Mouse (Mus musculus): ENCODE results near the gene Kcnj14.

Kcnj14 gene

GRCm38 (mm10) chr7:45797661-45798510 is 26.7 kb downstream of the Kcnj14 start:
- no peak for DNase-seq (ENCODE audit: low read depth, low spot score)

DNA sequence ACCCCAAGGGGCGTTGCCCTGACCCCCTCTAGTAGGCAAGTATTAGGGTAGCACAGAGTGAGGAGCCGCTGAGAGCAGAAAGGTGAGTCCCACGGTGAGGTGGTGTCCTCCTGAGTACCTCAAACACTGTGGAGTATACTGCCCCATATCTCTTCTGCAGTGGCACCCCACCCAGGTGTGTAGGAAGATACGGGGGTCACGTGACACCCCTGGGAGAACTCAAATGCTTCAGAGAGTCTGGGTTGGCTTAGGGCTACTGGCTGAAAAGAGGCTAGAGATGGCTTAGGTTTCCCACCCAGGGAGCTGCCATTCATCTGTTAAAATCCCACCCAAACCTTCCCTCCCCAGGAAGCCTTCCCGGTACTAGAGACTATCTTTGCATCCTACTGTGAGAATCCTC is 27.6 kb downstream of the Kcnj14 start:
- no peak for DNase-seq (ENCODE audit: low read depth, low spot score)

- DNase-seq (ENCODE audit: low read depth, low spot score): no peak
These were observed 29.6 kb downstream of the Kcnj14 start for GRCm38 (mm10) chr7:45794971-45795370.

DNA sequence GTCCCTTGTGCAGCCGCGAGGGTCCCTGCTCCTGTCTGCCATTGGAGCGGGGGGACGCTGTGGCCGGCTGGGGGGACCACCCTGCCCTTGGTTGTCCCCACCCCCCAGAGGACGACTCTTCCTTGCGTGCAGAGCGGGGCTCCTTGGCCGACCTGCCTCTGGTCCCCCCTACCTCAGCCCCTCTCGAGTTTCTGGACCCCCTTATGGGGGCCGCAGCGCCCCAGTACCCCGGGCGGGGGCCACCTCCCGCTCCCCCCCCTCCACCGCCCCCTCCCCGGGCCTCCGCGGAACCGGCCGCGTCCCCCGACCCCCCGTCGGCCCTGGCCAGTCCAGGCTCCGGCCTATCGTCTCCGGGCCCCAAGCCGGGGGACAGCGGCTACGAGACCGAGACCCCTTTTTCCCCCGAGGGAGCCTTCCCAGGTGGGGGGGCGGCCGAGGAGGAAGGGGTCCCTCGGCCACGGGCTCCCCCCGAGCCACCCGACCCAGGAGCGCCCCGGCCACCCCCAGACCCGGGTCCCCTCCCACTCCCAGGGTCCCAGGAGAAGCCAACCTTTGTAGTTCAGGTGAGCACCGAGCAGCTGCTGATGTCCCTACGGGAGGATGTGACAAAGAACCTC is 30.5 kb downstream of the Kcnj14 start:
- DNase-seq (ENCODE audit: low read depth, low spot score): no peak

GRCm38 (mm10) chr7:45793240-45793639 is 31.3 kb downstream of the Kcnj14 start:
- DNase-seq (ENCODE audit: low read depth, low spot score): no peak

GRCm38 (mm10) chr7:45791756-45792490 is 32.7 kb downstream of the Kcnj14 start:
- DNase-seq (ENCODE audit: low read depth, low spot score): no peak

GRCm38 (mm10) chr7:45790721-45791120 is 33.9 kb downstream of the Kcnj14 start:
- no peak for DNase-seq (ENCODE audit: low read depth, low spot score)

- DNase-seq (ENCODE audit: low read depth, low spot score): no peak
These were observed 36.9 kb downstream of the Kcnj14 start for GRCm38 (mm10) chr7:45787642-45788041.

GRCm38 (mm10) chr7:45786661-45787413 is 37.7 kb downstream of the Kcnj14 start:
- no peak for DNase-seq (ENCODE audit: low read depth, low spot score)

DNA sequence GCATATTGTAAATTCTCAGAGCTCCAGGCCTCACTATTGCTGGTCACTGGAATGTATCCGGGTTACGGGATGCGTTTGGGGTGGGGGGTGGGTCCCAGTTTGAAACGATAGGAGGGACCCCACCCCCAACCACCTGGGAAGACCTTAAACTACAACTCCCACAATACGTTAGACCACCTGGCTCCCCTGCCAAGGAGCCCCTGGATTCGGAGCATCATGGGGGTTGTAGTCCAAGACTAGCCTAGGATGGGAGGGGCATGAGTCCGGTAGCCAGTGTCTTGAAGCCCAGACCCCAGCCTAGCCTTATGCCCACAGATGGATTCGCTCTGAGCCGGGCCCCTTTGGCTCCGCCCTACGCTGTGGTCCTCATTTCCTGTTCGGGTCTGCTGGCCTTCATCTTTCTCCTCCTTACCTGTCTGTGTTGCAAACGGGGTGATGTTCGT is 38.4 kb downstream of the Kcnj14 start:
- DNase-seq (ENCODE audit: low read depth, low spot score): no peak

DNA sequence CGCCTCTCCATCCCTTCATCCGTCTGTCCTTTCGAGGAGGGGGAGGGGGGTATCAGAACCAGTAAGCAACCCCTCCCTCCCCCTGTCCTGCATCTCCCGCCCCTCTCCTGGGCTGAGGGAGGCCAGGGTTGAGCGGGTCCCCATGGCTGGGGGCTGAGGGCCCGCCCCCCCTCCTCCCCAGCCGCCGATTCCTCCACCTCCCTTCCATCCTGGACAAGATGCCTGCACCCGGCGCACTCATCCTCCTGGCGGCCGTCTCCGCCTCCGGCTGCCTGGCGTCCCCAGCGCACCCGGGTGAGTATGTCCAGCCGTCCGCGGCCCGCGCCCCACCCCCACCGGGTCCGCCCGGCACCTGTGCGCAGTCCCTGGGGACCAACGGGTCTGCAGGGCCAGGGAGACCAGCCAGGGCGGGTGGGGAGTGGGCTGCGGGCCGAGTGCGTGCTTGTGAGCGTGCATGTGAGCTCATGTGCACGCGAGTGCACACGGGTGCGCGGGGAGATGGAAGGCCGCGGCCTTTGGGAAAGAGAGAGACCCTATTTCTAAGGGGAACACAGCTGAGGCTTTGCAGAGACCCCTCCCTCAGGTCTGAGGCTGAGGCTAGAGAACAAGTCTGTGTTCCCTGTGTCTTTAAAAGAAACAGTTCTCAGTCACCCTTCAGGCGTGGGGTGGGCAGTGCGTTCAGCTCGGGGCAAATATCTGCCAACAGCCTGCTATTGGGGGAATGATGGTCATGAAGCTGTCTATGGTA is 39.0 kb downstream of the Kcnj14 start:
- DNase-seq (ENCODE audit: low read depth, low spot score): no peak

GRCm38 (mm10) chr7:45784524-45785372 is 39.8 kb downstream of the Kcnj14 start, which contains the start of gene Sult2b1:
Gene Sult2b1, minus strand, starts transcription at chr7:45784669.
- DNase-seq (ENCODE audit: low read depth, low spot score): no peak

DNA sequence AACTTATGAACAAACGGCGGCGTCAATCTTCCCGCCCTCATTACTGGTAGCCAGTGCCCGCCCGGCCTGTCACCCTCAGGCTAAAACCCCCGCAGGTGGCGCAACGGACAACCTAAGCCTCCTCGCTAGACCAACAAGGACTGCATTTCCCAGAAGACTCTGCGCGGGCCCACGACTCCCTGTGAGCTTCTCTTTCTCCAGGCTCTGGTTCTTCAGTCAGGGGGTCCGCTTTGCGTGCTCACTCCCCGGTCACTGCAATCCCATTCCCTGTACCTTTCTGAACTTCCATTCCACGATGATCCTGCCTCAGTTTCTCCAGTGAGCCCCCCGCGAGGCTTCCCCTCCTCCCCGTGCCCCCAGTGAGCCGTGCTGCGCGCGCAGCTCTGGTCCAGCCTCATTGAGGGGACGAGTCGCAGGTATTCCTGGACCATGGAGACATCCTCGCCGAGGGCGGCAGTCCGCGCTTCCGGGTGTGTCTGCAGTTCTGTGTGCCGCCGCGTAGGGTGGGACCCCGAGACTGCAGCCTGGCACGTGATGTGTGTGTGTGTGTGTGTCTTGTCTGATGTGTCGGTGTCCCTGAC is 41.0 kb downstream of the Kcnj14 start, which contains the start of gene Lmtk3:
Gene Lmtk3 (plus strand): TSS at position 228 of the 581 bp plus-strand sequence.
- DNase-seq (ENCODE audit: low read depth, low spot score): no peak

- DNase-seq (ENCODE audit: low read depth, low spot score): no peak
These were observed 42.3 kb downstream of the Kcnj14 start for GRCm38 (mm10) chr7:45782271-45782670.

DNA sequence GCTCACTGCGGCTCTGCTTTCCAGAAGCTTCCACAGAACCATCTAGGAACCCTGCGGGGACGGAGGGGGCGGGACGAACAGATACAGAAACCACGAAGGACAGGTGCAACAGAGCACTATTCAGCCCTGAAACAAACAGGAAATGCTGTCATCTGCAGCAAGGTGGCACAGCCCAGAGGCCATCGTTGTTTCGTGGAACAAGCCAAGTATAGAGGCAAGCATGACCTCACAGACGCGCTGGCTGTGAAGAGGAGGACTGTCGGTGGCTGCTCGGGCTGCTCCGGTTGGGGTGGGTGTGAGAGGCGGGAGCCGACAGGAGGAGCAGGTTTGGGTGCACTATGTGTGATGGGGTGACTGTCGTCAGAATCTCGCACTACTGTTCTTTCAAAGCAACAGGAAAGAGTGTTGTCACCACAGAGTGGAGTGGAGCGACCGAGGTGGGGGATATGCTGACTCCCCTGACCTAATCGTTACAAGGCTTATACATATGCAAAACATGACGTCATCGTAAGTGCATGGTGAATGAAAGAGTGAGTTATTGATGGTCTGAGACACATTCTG is 45.4 kb downstream of the Kcnj14 start:
- DNase-seq (ENCODE audit: low read depth, low spot score): no peak

- no peak for DNase-seq (ENCODE audit: low read depth, low spot score)
These were observed 49.3 kb downstream of the Kcnj14 start for GRCm38 (mm10) chr7:45775237-45775636.

DNA sequence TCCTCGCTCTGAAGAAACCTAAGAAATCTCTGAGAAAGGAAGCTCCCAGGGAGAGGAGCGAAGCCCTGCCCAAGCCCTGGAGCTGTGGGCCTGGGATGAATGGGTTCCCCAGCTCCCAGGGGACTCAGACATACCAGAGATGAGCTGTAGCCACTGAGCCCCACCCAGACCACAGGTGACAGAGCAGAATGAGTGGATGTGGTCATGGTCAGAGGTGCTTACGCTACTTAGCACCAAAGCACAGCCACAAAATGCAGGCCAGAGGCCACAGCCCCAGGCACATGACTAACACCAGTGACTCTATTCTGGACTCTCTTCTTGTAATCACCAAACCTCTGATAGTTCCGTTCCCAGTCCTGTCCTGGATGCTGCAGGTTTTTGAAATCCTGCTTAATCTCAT is 53.5 kb downstream of the Kcnj14 start:
- no peak for DNase-seq (ENCODE audit: low read depth, low spot score)

DNA sequence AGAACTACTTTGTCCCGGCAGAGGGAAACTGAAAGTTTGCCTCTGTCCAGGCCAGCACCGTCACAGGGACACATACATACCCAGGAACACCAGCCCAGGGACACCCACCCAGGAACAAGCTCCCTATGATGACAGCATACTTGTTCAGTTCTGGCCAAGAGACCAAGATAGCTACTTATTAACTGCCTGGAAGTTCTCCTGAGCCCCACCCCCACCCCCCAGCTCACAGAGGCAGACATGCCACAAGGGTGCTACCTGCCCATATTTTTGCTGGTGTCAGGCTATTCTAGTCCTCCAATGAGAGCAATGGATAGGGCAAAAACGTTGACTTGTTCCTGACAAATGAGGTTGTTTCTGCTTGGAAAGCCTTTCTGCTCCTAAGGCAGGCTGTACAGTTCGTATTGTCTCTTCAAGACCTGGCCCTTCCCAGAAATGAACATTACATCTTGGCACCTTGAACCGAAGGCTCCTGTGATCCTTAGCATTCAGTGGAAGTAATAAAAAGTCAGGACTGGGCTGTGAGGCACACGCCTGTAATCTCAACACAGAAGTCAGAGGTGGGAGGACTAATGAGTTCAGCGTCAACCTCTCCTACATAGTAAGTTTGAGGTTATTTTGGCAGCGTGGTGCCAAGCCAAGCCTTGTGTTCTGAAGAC is 54.0 kb downstream of the Kcnj14 start:
- no peak for DNase-seq (ENCODE audit: low read depth, low spot score)

GRCm38 (mm10) chr7:45767500-45767899 is 57.1 kb downstream of the Kcnj14 start:
- DNase-seq (ENCODE audit: low read depth, low spot score): no peak
